Mouse (Mus musculus): ENCODE results near the gene Map2. TPM values are rescaled to one million over a fixed set of nuclear protein-coding genes. Genes with fewer than 3 reads are reported as not detected.

Gene Map2
- total RNA-seq, 2 experiments from 2014 or later = 5.5 to 5.8 TPM

DNA sequence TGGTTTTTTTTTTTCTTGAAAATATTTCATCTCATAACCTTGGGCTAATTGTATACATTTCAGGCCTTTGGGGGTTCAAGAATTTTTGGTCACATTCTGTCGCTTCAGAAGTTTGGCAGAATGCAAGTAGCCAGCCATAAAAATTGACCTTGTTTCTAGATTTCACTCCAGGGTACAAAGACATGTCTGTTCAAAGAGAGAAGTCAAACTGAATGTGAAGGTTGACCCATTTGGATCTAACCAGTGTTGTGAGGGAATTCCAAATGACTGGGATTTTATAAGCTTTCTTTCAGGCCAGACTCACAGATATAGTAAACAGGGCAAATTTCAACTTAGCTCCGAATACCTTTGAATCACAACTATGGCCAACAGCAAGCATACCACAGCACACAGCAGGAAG is 196.3 kb downstream of the Map2 start:
- intact Hi-C loops (cut with DNase I) = no loop called here
- DNase-seq = no peak

- DNase-seq = no peak
- intact Hi-C loops (cut with DNase I) = no loop called here
These were observed 211.2 kb downstream of the Map2 start for GRCm38 (mm10) chr1:66386321-66386720.

DNA sequence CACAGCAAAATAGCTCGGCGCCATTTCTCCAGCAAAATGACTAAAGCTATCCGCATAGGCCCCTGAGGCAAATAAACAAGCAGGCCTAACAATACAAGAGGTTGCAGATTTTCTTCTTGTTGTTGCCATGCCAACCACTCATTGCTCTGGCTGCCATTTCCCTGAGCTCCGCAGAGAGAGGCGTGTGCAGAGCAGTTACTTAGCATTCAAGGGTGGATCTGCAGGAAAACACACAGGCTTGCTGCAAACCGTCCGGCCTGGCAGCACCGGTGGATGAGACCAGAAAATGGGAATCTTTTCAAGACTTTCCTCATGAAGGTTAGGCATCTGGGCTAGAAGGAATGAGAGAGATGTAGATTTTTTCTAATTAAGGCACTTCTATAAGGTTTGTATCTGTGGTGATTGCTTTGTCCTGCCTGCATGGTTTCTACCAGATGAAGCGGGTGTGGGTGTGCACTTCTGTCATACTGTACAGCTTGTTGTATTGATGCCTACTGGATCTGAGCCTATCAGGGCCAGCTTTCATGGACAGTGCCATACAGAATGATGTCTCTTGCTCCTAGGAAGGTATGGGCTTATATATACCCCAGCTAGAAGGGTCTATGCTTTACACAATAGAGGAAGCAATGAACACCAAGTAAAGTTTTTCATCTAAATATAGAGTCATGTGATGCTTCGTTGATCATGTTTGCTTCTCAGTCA is 211.8 kb downstream of the Map2 start:
- intact Hi-C loops (cut with DNase I) = no loop called here
- DNase-seq = no peak

GRCm38 (mm10) chr1:66388561-66388960 is 213.5 kb downstream of the Map2 start:
- intact Hi-C loops (cut with DNase I) = no loop called here
- DNase-seq = no peak

DNA sequence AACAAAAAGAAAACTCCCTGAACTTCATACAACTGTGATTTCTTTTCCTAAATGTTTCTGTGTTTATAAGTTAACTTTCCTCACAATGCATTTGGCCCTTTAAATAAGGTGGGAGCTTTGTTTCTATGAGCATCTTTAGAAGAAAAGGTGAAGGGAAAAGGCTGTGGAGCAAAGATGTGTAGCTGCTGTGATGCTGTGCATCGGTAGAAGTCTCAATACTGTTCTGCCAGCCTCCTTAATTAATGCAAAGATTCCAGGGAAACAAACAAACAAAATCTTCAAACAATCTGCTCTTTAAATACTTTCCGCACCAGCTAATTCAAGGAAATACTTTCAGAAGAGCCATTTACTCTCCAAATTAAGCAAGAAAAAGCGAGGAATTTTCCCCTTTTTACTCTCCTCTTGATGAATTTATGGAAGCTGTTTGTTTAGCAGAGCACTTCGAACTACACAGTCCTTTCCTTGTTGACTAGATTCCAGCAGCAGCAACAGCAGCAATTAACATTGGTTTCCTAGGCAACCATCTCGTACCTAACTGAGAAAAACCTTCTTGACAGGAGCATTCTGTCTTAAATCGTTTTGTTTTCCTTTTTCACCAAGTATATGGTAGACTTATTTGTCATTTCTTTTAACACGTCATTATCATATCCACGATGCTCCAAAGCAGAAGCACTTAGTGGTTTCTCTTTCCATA is 220.0 kb downstream of the Map2 start:
- intact Hi-C loops (cut with DNase I) = no loop called here
- DNase-seq = no peak

GRCm38 (mm10) chr1:66395826-66396225 is 220.8 kb downstream of the Map2 start:
- no peak for DNase-seq

GRCm38 (mm10) chr1:66401902-66402301 is 226.8 kb downstream of the Map2 start:
- intact Hi-C loops (cut with DNase I) = no loop called here
- DNase-seq = no peak

More at GRCm38 (mm10) chr1:66395826-66396225, 220.8 kb downstream of the Map2 start:
- intact Hi-C loops (cut with DNase I) = no loop called here

DNA sequence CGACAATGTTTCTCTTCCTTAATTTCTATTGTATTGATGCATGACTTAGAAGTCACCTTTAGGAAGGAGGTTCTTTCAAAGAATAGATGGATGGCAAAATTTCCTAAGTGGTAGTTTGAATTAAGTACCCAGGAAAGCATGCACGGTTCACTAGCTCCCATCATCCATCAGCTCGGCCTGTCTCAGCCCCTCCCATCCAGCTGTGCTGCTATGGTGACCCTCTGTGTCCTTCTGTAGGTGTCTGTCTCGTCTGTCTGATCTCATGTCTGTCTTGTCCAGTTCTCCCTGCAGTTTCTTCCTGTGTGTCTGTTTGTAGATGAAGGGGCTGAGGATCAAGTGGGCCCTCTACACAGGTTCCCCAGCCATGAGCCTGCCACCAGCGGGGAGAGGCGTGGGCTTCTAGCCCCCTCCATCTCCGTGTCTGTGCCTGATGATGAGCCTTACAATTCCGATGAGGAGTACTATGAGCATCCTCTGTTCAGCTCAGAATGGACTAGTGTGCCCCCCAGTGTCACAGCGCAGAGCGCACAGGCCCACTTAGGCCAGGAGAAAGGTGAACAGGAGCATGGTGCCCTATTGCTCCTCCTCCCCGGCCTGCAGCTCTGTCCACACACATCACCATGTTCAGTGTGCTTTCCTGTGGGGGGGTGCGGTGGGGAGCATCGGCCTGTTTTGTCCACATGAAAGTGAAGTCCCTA is 232.3 kb downstream of the Map2 start:
- intact Hi-C loops (cut with DNase I) = no loop called here
- no peak for DNase-seq

- no peak for DNase-seq
- intact Hi-C loops (cut with DNase I) = no loop called here
These were observed 243.3 kb downstream of the Map2 start for GRCm38 (mm10) chr1:66418360-66418759.

DNA sequence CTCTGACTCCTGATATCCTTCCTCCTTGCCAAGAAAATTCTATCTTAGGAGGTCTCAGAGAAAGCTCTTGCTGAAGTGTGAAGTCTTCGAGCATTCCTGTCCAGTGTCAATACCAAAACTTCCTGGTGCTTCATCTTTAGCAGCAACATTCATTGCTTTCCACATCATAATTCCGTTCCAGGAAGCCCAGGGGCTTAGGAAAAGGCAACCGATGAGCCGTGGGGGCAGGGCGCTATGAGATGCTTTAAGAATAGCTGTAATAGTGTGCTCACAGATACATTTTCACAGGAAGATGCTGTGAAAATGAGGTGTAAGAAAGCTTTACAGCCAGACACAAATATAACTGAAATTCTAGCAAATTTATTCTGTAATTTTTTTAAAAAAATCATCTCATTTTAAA is 251.0 kb downstream of the Map2 start:
- intact Hi-C loops (cut with DNase I) = no loop called here
- no peak for DNase-seq

- no peak for DNase-seq
- intact Hi-C loops (cut with DNase I) = no loop called here
These were observed 255.9 kb downstream of the Map2 start for GRCm38 (mm10) chr1:66430962-66431361.

DNA sequence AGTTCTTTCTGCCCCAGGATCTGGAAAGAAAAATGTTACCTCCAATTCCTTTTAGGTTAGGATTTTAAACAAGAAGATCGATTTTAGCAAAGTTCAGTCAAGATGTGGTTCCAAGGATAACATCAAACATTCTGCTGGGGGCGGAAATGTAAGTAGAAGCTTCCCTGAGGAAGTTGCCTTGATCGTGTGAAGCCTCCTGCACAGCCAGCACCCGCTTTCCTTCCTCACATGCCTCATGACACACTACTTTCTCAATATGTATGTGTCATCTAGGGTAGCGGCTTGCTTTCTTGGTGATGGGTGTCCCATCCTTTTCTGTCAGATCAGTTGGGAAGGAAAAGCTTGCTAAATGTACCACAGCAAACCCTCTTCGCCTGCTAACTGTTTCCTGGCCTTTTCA is 256.4 kb downstream of the Map2 start:
- DNase-seq = no peak
- intact Hi-C loops (cut with DNase I) = no loop called here

DNA sequence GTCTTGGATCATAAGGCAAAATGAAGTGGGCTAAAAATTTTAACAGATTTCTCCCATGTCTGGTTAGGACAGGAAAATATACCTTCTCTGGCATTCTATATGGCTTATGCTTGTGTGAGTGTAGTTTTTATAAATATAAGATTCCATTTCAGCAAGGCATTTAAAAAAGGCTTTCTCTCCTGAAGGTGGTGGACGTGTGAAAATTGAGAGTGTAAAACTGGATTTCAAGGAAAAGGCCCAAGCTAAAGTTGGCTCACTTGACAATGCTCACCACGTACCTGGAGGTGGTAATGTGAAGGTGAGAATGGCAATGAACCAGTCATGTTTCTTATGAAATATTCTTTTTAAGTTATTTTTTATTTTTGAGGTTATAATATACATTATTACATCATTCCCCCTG is 263.0 kb downstream of the Map2 start:
- DNase-seq = no peak
- intact Hi-C loops (cut with DNase I) = no loop called here

- DNase-seq = no peak
- intact Hi-C loops (cut with DNase I) = no loop called here
These were observed 267.8 kb downstream of the Map2 start for GRCm38 (mm10) chr1:66442922-66443321.

DNA sequence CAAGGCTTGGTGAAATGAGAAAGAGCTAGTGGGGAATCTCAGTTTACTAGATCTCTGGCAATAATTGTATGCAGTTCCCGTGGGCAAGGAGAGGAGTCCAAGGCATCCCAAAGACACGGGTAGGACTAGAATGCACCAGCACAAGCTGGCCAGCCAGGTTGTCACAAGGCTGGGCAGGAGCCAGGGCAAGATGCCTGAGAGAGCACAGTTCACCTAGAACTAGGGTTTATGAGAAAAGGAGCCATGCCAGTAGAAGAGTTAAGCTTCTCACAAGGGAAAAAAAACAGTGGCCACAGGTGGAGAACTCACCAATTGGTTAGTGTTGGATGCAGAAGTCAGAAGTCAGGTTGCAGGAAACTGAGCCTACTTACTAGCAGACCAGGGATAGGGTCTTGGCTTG is 274.4 kb downstream of the Map2 start:
- DNase-seq = no peak
- intact Hi-C loops (cut with DNase I) = no loop called here

DNA sequence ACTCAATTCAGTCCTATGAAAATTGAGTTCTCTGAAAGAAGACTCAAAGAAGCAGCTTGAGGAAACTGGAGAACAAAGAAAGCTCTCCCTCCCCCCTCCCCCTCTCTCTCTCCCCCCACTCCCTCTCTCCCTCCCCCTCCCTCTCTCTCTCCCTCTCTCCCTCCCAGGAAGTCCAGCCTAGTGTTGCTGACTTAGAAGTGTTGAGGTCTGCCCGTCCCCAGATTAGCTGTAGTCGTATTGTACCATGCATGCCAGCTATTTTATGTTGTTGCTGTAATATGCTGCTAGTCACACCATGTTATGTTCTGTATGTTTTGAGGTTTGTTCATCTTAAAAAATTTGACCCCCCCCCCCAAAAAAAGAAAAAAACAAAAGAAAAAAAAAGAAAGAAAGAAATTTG is 281.5 kb downstream of the Map2 start:
- no peak for DNase-seq
- intact Hi-C loops (cut with DNase I) = no loop called here

DNA sequence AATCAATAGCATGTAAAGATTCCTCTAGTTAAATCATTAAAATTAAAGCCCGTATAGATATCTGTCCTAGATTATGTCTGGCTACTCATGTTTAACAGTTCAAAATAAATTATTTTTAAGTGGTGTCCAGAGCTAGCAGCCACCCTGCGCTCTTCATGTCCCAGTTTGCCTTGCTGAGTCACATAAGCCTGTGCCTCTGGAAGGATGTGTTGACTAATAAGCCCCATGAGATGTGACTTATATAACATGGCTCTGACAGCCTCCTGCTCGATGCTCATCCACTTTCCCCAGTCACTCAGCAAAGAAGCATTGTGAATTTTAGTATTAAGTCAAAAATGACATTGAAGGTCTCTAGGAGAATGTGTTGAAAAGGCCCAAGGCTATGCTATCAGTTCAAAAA is 282.7 kb downstream of the Map2 start:
- no peak for DNase-seq
- intact Hi-C loops (cut with DNase I) = no loop called here

GRCm38 (mm10) chr1:66459394-66459793 is 284.3 kb downstream of the Map2 start:
- intact Hi-C loops (cut with DNase I) = no loop called here
- no peak for DNase-seq

GRCm38 (mm10) chr1:66460850-66461249 is 285.8 kb downstream of the Map2 start:
- DNase-seq = peak in 1 of 2 experiments; percentile 4
- intact Hi-C loops (cut with DNase I) = no loop called here

- intact Hi-C loops (cut with DNase I) = no loop called here
- peak; percentile 55 to 63 for DNase-seq
These were observed 293.0 kb downstream of the Map2 start, which contains the start of gene Unc80 for GRCm38 (mm10) chr1:66467821-66468703. Gene Unc80, plus strand, starts transcription at chr1:66468367.

DNA sequence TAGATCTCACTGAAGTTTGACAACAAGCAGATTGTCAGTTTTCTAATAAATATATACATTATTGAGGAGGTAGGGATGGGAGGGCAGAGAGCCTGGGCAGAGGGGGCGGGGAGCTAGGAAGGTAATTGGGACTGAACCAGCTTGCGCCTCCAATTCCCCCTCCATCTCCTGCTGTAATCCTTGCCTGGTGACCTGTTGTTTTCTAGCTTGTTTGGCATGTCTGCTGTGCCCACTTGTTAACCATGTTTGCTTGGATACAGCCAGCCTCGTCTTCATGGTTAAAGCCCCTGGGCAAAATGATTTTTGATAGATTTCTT is 293.6 kb downstream of the Map2 start:
- intact Hi-C loops (cut with DNase I) = no loop called here
- DNase-seq = no peak

All from heart, postnatal 10 days (tissue).